Mouse (Mus musculus) liver, embryonic 15.5 days (tissue): Measurements from ENCODE around the gene Ptpra. TPM values are rescaled to one million over a fixed set of nuclear protein-coding genes. Genes with fewer than 3 reads are reported as not detected.

Experiments used
- ATAC-seq: fragments of 200-750 bp; cut with Nextera tagmentation; 2 replicates; pipeline ENCODE4 v1.8.0; 2017; ENCODE audit warnings: moderate number of reproducible peaks, mild to moderate bottlenecking, moderate library complexity; ENCODE audit not compliant: insufficient read depth
- H3K27ac ChIP-seq: fragments of 300-500 bp; sonication (generic); replicated peaks from 2 replicates; pipeline ENCODE4 v1.5.1; 2015; ENCODE audit warnings: mild to moderate bottlenecking, inconsistent platforms
- H3K27me3 ChIP-seq: fragments of 300-500 bp; sonication (generic); 2 replicates; pipeline ENCODE4 v1.6.1; 2015; ENCODE audit warnings: mild to moderate bottlenecking, inconsistent platforms
- H3K36me3 ChIP-seq: fragments of 300-500 bp; sonication (generic); replicated peaks from 2 replicates; pipeline ENCODE4 v1.6.1; 2015; ENCODE audit warnings: moderate library complexity, mild to moderate bottlenecking, inconsistent platforms
- H3K4me1 ChIP-seq: fragments of 300-500 bp; sonication (generic); replicated peaks from 2 replicates; pipeline ENCODE4 v1.6.1; 2015; ENCODE audit warnings: inconsistent platforms
- H3K4me2 ChIP-seq: fragments of 300-500 bp; sonication (generic); 2 replicates; pipeline ENCODE4 v1.6.1; 2015; ENCODE audit warnings: moderate library complexity, mild to moderate bottlenecking, inconsistent platforms
- H3K4me3 ChIP-seq: fragments of 300-500 bp; sonication (generic); replicated peaks from 2 replicates; pipeline ENCODE4 v1.5.1; 2015; ENCODE audit warnings: mild to moderate bottlenecking, inconsistent platforms
- H3K9ac ChIP-seq: fragments of 300-500 bp; sonication (generic); 2 replicates; pipeline ENCODE4 v1.6.1; 2015; ENCODE audit warnings: moderate library complexity, mild to moderate bottlenecking, inconsistent platforms
- H3K9me3 ChIP-seq: fragments of 300-500 bp; sonication (generic); replicated peaks from 2 replicates; pipeline ENCODE4 v1.6.1; 2016; ENCODE audit warnings: inconsistent platforms
- WGBS: fragments of 180-500 bp; shearing (Covaris S2); methylation state at CpG from one replicate; pipeline ENCODE4 v1.1.7; 2015; ENCODE audit warnings: mixed read lengths; ENCODE audit not compliant: insufficient replicate concordance; 5-methylcytosine and 5-hydroxymethylcytosine counted together
- polyA plus RNA-seq: library from polyadenylated mRNA; unstranded; fragments of >200 nt; fragmentation: Nextera tagmentation; extraction: Ambion mirVana; gene quantifications from 2 replicates; pipeline ENCODE4 v1.2.1, GENCODE M21; 2015

Gene Ptpra
- polyA plus RNA-seq, 1 experiment from 2014 or later: 30.0 TPM

- 24% methylated on average over 1 of the region's 1 CpGs for WGBS
- ATAC-seq: no peak
- peaks cover 66% of the 10 kb centered on the region for H3K4me1 ChIP-seq
- no peak overlapping the region for H3K9ac ChIP-seq
- H3K27me3 ChIP-seq: no peaks in the 10 kb centered on the region
- H3K4me2 ChIP-seq: no peak overlapping the region
- H3K27ac ChIP-seq: no peak overlapping the region
- H3K4me3 ChIP-seq: no peak overlapping the region
- H3K36me3 ChIP-seq: no peaks in the 10 kb centered on the region
- no peaks in the 10 kb centered on the region for H3K9me3 ChIP-seq
Measured at GRCm38 (mm10) chr2:130466438-130466837, 16.4 kb downstream of the Ptpra start.

GRCm38 (mm10) chr2:130469366-130469765 lies 19.3 kb downstream of the Ptpra start:
- Histone ChIP-seq H3K27me3 (no peaks in the 10 kb centered on the region), H3K9ac (no peak overlapping the region), H3K9me3 (no peaks in the 10 kb centered on the region), H3K36me3 (no peaks in the 10 kb centered on the region), H3K4me2 (no peak overlapping the region), H3K4me3 (no peak overlapping the region), H3K4me1 (peaks cover 67% of the 10 kb centered on the region), H3K27ac (no peak overlapping the region)
- WGBS: 59% methylated on average over 4 of the region's 4 CpGs
- ATAC-seq: no peak

GRCm38 (mm10) chr2:130469935-130470334 lies 19.9 kb downstream of the Ptpra start:
- Histone ChIP-seq H3K4me2 (peak overlapping the region; percentile 13; the same call in 1 of the 2 replicates), H3K27ac (no peak overlapping the region), H3K9ac (no peak overlapping the region), H3K27me3 (no peaks in the 10 kb centered on the region), H3K4me1 (peaks cover 68% of the 10 kb centered on the region), H3K9me3 (no peaks in the 10 kb centered on the region), H3K36me3 (no peaks in the 10 kb centered on the region), H3K4me3 (no peak overlapping the region)
- ATAC-seq: peak; percentile 95
- 31% methylated on average over 2 of the region's 2 CpGs for WGBS

- H3K27ac ChIP-seq: no peak overlapping the region
- 0 out of 2 replicates have a peak overlapping the region, but pooled peaks have one; percentile 7 for H3K4me2 ChIP-seq
- H3K9me3 ChIP-seq: no peaks in the 10 kb centered on the region
- ATAC-seq: no peak
- H3K4me1 ChIP-seq: peaks cover 49% of the 10 kb centered on the region
- no peaks in the 10 kb centered on the region for H3K27me3 ChIP-seq
- WGBS: 20% methylated on average over 8 of the region's 8 CpGs
- peaks cover 5% of the 10 kb centered on the region; the same call in 1 of the 2 replicates for H3K36me3 ChIP-seq
- H3K4me3 ChIP-seq: no peak overlapping the region
- H3K9ac ChIP-seq: no peak overlapping the region
Measured at GRCm38 (mm10) chr2:130472908-130473510, 22.9 kb downstream of the Ptpra start.

GRCm38 (mm10) chr2:130475764-130476163 lies 25.7 kb downstream of the Ptpra start:
- Histone ChIP-seq H3K9ac (no peak overlapping the region), H3K4me3 (no peak overlapping the region)

GRCm38 (mm10) chr2:130476666-130477297 lies 26.7 kb downstream of the Ptpra start:
- Histone ChIP-seq H3K36me3 (peaks cover 6% of the 10 kb centered on the region; the same call in 1 of the 2 replicates), H3K9ac (no peak overlapping the region), H3K4me1 (peaks cover 17% of the 10 kb centered on the region), H3K4me2 (no peak overlapping the region), H3K27ac (no peak overlapping the region), H3K9me3 (no peaks in the 10 kb centered on the region), H3K4me3 (no peak overlapping the region), H3K27me3 (no peaks in the 10 kb centered on the region)
- 76% methylated on average over 6 of the region's 6 CpGs for WGBS
- no peak for ATAC-seq

More at GRCm38 (mm10) chr2:130475764-130476163, 25.7 kb downstream of the Ptpra start:
- 83% methylated on average over 11 of the region's 11 CpGs for WGBS
- no peak for ATAC-seq
- Histone ChIP-seq H3K9me3 (no peaks in the 10 kb centered on the region), H3K4me2 (no peak overlapping the region), H3K4me1 (peaks cover 26% of the 10 kb centered on the region), H3K27ac (no peak overlapping the region), H3K27me3 (no peaks in the 10 kb centered on the region), H3K36me3 (peaks cover 6% of the 10 kb centered on the region; the same call in 1 of the 2 replicates)

- WGBS: 70% methylated on average over 4 of the region's 4 CpGs
- no peaks in the 10 kb centered on the region for H3K4me1 ChIP-seq
- peaks cover 6% of the 10 kb centered on the region; the same call in 1 of the 2 replicates for H3K36me3 ChIP-seq
- H3K27ac ChIP-seq: no peak overlapping the region
- no peak overlapping the region for H3K4me2 ChIP-seq
- no peak for ATAC-seq
- no peaks in the 10 kb centered on the region for H3K27me3 ChIP-seq
- H3K9me3 ChIP-seq: no peaks in the 10 kb centered on the region
- H3K9ac ChIP-seq: no peak overlapping the region
- H3K4me3 ChIP-seq: no peak overlapping the region
Measured at GRCm38 (mm10) chr2:130482177-130482576, 32.1 kb downstream of the Ptpra start.

DNA sequence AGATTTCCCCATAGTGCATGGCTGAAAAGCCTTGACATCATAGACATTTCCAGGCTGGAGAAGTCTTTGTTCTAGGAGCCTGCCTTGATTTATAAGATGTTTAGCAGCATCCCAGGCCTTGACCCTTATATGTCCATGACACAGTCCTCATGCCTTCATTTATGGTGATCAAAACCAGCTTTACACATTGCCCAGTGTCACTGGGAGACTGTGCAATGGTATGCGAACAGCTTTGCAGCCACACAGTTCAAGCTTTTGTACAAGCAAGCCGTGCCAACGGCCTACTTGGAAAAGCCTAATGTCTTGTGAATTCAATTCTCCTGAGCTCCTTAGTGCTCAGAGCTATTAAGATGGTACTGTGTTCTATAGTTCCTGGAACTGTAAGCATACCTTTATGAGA lies 32.6 kb downstream of the Ptpra start:
- no peak overlapping the region for H3K4me2 ChIP-seq
- WGBS: 85% methylated on average over 3 of the region's 3 CpGs
- H3K27ac ChIP-seq: no peak overlapping the region
- ATAC-seq: no peak
- no peaks in the 10 kb centered on the region for H3K9me3 ChIP-seq
- H3K4me3 ChIP-seq: no peak overlapping the region
- H3K4me1 ChIP-seq: 0 out of 2 replicates have a peak, but pooled peaks cover 3% of the 10 kb centered on the region
- peaks cover 3% of the 10 kb centered on the region; the same call in 1 of the 2 replicates for H3K36me3 ChIP-seq
- H3K9ac ChIP-seq: no peak overlapping the region
- H3K27me3 ChIP-seq: no peaks in the 10 kb centered on the region

- WGBS: 47% methylated on average over 1 of the region's 1 CpGs
- no peak for ATAC-seq
- Histone ChIP-seq H3K36me3 (no peaks in the 10 kb centered on the region), H3K27me3 (no peaks in the 10 kb centered on the region), H3K9ac (no peak overlapping the region), H3K4me3 (no peak overlapping the region), H3K9me3 (no peaks in the 10 kb centered on the region), H3K27ac (no peak overlapping the region), H3K4me1 (0 out of 2 replicates have a peak, but pooled peaks cover 6% of the 10 kb centered on the region), H3K4me2 (no peak overlapping the region)
Measured at GRCm38 (mm10) chr2:130484206-130484605, 34.1 kb downstream of the Ptpra start.

- no peaks in the 10 kb centered on the region for H3K9me3 ChIP-seq
- 0 out of 2 replicates have a peak, but pooled peaks cover 4% of the 10 kb centered on the region for H3K36me3 ChIP-seq
- no peak overlapping the region for H3K9ac ChIP-seq
- H3K27ac ChIP-seq: no peak overlapping the region
- H3K27me3 ChIP-seq: no peaks in the 10 kb centered on the region
- H3K4me2 ChIP-seq: no peak overlapping the region
- peaks cover 22% of the 10 kb centered on the region for H3K4me1 ChIP-seq
- ATAC-seq: no peak
- 79% methylated on average over 2 of the region's 2 CpGs for WGBS
- H3K4me3 ChIP-seq: no peak overlapping the region
Measured at GRCm38 (mm10) chr2:130488002-130488401, 37.9 kb downstream of the Ptpra start.

GRCm38 (mm10) chr2:130488600-130488999 lies 38.5 kb downstream of the Ptpra start:
- Histone ChIP-seq H3K36me3 (0 out of 2 replicates have a peak, but pooled peaks cover 4% of the 10 kb centered on the region), H3K9me3 (no peaks in the 10 kb centered on the region), H3K4me1 (peaks cover 22% of the 10 kb centered on the region), H3K9ac (no peak overlapping the region), H3K4me2 (no peak overlapping the region), H3K27me3 (no peaks in the 10 kb centered on the region), H3K27ac (no peak overlapping the region), H3K4me3 (no peak overlapping the region)
- 54% methylated on average over 4 of the region's 4 CpGs for WGBS
- no peak for ATAC-seq
